Mouse (Mus musculus) limb, embryonic 10.5 days (tissue): ENCODE measurements around the gene Cwc25. TPM values are rescaled to one million over a fixed set of nuclear protein-coding genes. Genes with fewer than 3 reads are reported as not detected.
A peak's percentile ranks its signal among the peaks of the same experiment; 100 is the strongest.

Experiments used
- DNase-seq: peaks from one replicate; pipeline ENCODE4 v3.0.0-alpha.2; 2017; ENCODE audit warnings: low spot score
- H3K27ac ChIP-seq: fragments of 300-500 bp; sonication (generic); 2 replicates; pipeline ENCODE4 v1.5.1; 2016; ENCODE audit warnings: mild to moderate bottlenecking
- H3K27me3 ChIP-seq: fragments of 300-500 bp; sonication (generic); 2 replicates; pipeline ENCODE4 v1.6.1; 2016; ENCODE audit warnings: low read depth, mild to moderate bottlenecking; ENCODE audit not compliant: poor library complexity, severe bottlenecking
- H3K36me3 ChIP-seq: fragments of 300-500 bp; sonication (generic); 2 replicates; pipeline ENCODE4 v1.6.1; 2016; ENCODE audit warnings: mild to moderate bottlenecking, moderate library complexity
- H3K4me1 ChIP-seq: fragments of 300-500 bp; sonication (generic); 2 replicates; pipeline ENCODE4 v1.6.1; 2016
- H3K4me3 ChIP-seq: fragments of 300-500 bp; sonication (generic); 2 replicates; pipeline ENCODE4 v1.5.1; 2016; ENCODE audit warnings: mild to moderate bottlenecking, moderate library complexity
- H3K9me3 ChIP-seq: fragments of 300-500 bp; sonication (generic); replicated peaks from 2 replicates; pipeline ENCODE4 v1.6.1; 2016; ENCODE audit warnings: mild to moderate bottlenecking
- WGBS: fragments of 180-500 bp; shearing (Covaris S2); methylation state at CpG from one replicate; pipeline ENCODE4 v1.1.7; 2016; 5-methylcytosine and 5-hydroxymethylcytosine counted together
- microRNA-seq: library from miRNA; unstranded; fragments of <30 nt; microRNA quantifications from one replicate; pipeline ENCODE4, GENCODE M21; 2017
- polyA plus RNA-seq: library from polyadenylated mRNA; unstranded; fragments of >200 nt; fragmentation: Nextera tagmentation; extraction: Ambion mirVana; gene quantifications from 2 replicates; pipeline ENCODE4 v1.2.1, GENCODE M21; 2016

The Cwc25 gene
- polyA plus RNA-seq, 1 experiment from 2014 or later = 21.6 TPM

GRCm38 (mm10) chr11:97697199-97697890 lies 69.0 kb downstream of the Cwc25 start:
- Histone ChIP-seq H3K27ac (peak overlapping the region; percentile 99; the same call in 1 of the 2 replicates), H3K4me3 (peak overlapping the region; percentile 89), H3K27me3 (no peaks in the 10 kb centered on the region), H3K4me1 (peaks cover 63% of the 10 kb centered on the region), H3K36me3 (peaks cover 49% of the 10 kb centered on the region), H3K9me3 (no peaks in the 10 kb centered on the region)
- 59% methylated on average over 11 of the region's 11 CpGs for WGBS
- no peak for DNase-seq

- Histone ChIP-seq H3K4me1 (peaks cover 59% of the 10 kb centered on the region), H3K27me3 (no peaks in the 10 kb centered on the region), H3K27ac (no peak overlapping the region), H3K36me3 (peaks cover 56% of the 10 kb centered on the region), H3K4me3 (0 out of 2 replicates have a peak overlapping the region, but pooled peaks have one; percentile 21), H3K9me3 (no peaks in the 10 kb centered on the region)
- DNase-seq = no peak
- 78% methylated on average over 8 of the region's 8 CpGs for WGBS
These were observed 69.7 kb downstream of the Cwc25 start for GRCm38 (mm10) chr11:97696669-97697068.

GRCm38 (mm10) chr11:97695712-97696401 lies 70.5 kb downstream of the Cwc25 start:
- H3K27me3 ChIP-seq = no peaks in the 10 kb centered on the region
- peak overlapping the region; percentile 21 for H3K4me3 ChIP-seq
- no peaks in the 10 kb centered on the region for H3K9me3 ChIP-seq
- DNase-seq = no peak
- 56% methylated on average over 9 of the region's 9 CpGs for WGBS
- peaks cover 51% of the 10 kb centered on the region for H3K4me1 ChIP-seq
- H3K36me3 ChIP-seq = peaks cover 64% of the 10 kb centered on the region
- H3K27ac ChIP-seq = no peak overlapping the region

Small RNA genes within 50 kb of the gene (microRNA-seq; reads per million reads assigned to microRNA genes)
- not detected for gene Mir8102

Other genes starting within 250 kb of the Cwc25 start
- 0.24 and 0.25 TPM in 2 replicates for gene Srcin1, start 190.4 kb downstream of the Cwc25 start, polyA plus RNA-seq
- gene Epop, start 136.9 kb downstream of the Cwc25 start, polyA plus RNA-seq = 16.1 and 23.8 TPM in 2 replicates
- gene Mllt6, start 103.1 kb downstream of the Cwc25 start, polyA plus RNA-seq = 2.5 TPM in 2 replicates
- 9.4 and 15.3 TPM in 2 replicates for gene Cisd3, start 80.7 kb downstream of the Cwc25 start, polyA plus RNA-seq
- gene Pcgf2, start 66.1 kb downstream of the Cwc25 start, polyA plus RNA-seq = 21.0 and 21.5 TPM in 2 replicates
- gene Psmb3, start 63.2 kb downstream of the Cwc25 start, polyA plus RNA-seq = 626 and 675 TPM in 2 replicates
- gene Pip4k2b, start 21.9 kb downstream of the Cwc25 start, polyA plus RNA-seq = 1.6 and 1.9 TPM in 2 replicates
- gene 1700001P01Rik, start 9.4 kb upstream of the Cwc25 start, polyA plus RNA-seq = 0.43 and 0.74 TPM in 2 replicates
- gene Rpl23, start 15.9 kb upstream of the Cwc25 start, polyA plus RNA-seq = 449 and 506 TPM in 2 replicates
- 90.0 and 110 TPM in 2 replicates for gene Lasp1, start 32.4 kb upstream of the Cwc25 start, polyA plus RNA-seq
- 10.9 and 14.0 TPM in 2 replicates for gene B230217C12Rik, start 74.2 kb upstream of the Cwc25 start, polyA plus RNA-seq
- 0.50 and 0.60 TPM in 2 replicates for gene Fbxo47, start 117.6 kb upstream of the Cwc25 start, polyA plus RNA-seq
- not detected in 2 replicates for gene Plxdc1, start 219.9 kb upstream of the Cwc25 start, polyA plus RNA-seq
- gene Arl5c, start 229.6 kb upstream of the Cwc25 start, polyA plus RNA-seq = 12.4 and 17.8 TPM in 2 replicates